Mouse (Mus musculus): ENCODE results near the gene Rad51d. TPM values are rescaled to one million over a fixed set of nuclear protein-coding genes. Genes with fewer than 3 reads are reported as not detected.
A peak's percentile ranks its signal among the peaks of the same experiment; 100 is the strongest.
"Not testable (repeated sequence)": the region's sequence is repeated elsewhere in the genome, so short reads cannot be mapped to it uniquely, and the experiment has no call there.

Rad51d gene
- total RNA-seq (2017) = 7.7 to 17.1 TPM (median 16.1 TPM) in 3 replicates

DNA sequence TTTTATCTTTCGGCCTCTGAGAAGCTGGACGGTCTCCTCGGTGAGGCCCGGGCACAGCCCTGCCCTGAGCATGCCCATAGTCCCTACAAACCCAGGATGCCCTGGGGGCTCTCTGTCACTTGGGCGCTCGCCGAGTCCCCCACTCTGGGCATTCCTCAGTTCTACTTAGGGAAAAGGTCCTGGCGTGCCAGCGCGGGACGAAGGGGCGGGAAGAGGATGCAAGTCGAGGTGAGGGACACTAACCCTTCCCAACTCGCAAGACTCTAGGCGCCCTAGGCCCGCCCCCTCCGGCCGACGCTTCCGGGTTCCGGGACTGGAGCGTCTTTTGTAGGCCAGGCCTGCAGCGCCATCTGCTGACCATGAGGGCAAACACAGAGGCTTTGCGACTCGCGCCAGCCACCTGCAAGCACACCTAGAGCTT lies at the start of gene Rad51d:
Rad51d (minus strand) TSS at position 273 of the 421 bp plus-strand sequence.
- peak; percentile 93 for ATAC-seq (replicated peaks; ENCODE audit: insufficient number of reproducible peaks, low FRiP score, low TSS enrichment, poor library complexity, severe bottlenecking)

GRCm38 (mm10) chr11:82933186-82933585 lies 42.8 kb upstream of the Rad51d start:
- no peak for ATAC-seq (replicated peaks; ENCODE audit: insufficient number of reproducible peaks, low FRiP score, low TSS enrichment, poor library complexity, severe bottlenecking)

DNA sequence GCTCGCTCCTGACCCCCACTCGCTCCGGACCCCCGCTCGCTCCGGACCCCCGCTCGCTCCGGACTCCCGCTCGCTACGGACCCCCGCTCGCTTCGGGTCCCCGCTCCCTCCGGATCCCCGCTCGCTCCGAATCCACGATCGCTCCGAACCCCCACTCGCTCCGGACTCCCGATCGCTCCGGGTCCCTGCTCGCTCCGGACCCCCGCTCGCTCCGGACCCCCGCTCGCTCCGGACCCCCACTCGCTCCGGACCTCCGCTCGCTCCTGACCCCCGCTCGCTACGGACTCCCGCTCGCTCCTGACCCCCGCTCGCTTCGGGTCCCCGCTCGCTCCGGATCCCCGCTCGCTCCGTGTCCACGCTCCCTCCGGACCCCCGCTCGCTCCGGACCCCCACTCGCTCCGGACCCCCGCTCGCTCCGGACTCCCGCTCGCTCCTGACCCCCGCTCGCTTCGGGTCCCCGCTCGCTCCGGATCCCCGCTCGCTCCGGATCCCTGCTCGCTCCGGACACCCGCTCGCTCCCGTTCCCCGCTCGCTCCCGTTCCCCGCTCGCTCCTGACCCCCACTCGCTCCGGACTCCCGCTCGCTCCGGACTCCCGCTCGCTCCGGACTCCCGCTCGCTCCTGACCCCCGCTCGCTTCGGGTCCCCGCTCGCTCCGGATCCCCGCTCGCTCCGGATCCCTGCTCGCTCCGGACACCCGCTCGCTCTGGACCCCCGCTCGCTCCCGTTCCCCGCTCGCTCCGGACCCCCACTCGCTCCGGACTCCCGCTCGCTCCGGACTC lies 41.4 kb upstream of the Rad51d start:
- not testable (repeated sequence) for ATAC-seq (replicated peaks; ENCODE audit: insufficient number of reproducible peaks, low FRiP score, low TSS enrichment, poor library complexity, severe bottlenecking)

DNA sequence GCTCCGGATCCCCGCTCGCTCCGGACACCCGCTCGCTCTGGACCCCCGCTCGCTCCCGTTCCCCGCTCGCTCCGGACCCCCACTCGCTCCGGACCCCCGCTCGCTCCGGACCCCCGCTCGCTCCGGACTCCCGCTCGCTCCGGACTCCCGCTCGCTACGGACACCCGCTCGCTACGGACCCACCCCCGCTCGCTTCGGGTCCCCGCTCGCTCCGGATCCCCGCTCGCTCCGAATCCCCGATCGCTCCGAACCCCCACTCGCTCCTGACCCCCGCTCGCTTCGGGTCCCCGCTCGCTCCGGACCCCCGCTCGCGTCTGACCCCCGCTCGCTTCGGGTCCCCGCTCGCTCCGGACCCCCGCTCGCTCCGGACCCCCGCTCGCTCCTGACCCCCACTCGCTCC lies 40.7 kb upstream of the Rad51d start:
- not testable (repeated sequence) for ATAC-seq (replicated peaks; ENCODE audit: insufficient number of reproducible peaks, low FRiP score, low TSS enrichment, poor library complexity, severe bottlenecking)

DNA sequence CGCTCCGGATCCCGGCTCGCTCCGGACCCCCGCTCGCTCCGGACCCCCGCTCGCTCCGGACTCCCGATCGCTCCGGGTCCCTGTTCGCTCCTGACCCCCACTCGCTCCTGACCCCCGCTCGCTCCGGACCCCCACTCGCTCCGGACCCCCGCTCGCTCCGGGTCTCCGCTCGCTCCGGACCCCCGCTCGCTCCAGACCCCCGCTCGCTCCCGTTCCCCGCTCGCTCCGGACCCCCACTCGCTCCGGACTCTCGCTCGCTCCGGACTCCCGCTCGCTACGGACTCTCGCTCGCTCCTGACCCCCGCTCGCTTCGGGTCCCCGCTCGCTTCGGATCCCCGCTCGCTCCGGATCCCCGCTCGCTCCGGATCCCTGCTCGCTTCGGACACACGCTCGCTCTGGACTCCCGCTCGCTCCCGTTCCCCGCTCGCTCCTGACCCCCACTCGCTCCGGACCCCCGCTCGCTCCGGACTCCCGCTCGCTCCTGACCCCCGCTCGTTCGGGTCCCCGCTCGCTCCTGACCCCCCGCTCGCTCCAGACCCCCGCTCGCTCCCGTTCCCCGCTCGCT lies 40.1 kb upstream of the Rad51d start:
- not testable (repeated sequence) for ATAC-seq (replicated peaks; ENCODE audit: insufficient number of reproducible peaks, low FRiP score, low TSS enrichment, poor library complexity, severe bottlenecking)

DNA sequence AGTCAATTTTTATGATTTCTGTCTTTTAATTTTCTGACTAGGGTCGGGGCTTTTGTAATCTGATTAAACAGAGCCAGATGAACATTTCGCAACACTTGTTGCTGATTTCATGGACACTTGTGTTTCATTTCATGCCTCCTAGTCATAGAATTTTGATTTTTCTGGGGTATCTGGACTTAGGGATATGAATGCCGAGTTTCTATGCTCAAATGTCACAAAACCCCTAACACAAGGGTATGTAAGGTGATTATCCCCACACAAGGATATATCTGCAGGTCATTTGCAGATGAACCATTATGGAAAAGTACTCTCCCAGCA lies 39.2 kb upstream of the Rad51d start:
- no peak for ATAC-seq (replicated peaks; ENCODE audit: insufficient number of reproducible peaks, low FRiP score, low TSS enrichment, poor library complexity, severe bottlenecking)

- 0 out of 2 replicates have a peak, but pooled peaks have one; percentile 22 for ATAC-seq (replicated peaks; ENCODE audit: insufficient number of reproducible peaks, low FRiP score, low TSS enrichment, poor library complexity, severe bottlenecking)
Observed at GRCm38 (mm10) chr11:82928897-82929632, 38.7 kb upstream of the Rad51d start.

DNA sequence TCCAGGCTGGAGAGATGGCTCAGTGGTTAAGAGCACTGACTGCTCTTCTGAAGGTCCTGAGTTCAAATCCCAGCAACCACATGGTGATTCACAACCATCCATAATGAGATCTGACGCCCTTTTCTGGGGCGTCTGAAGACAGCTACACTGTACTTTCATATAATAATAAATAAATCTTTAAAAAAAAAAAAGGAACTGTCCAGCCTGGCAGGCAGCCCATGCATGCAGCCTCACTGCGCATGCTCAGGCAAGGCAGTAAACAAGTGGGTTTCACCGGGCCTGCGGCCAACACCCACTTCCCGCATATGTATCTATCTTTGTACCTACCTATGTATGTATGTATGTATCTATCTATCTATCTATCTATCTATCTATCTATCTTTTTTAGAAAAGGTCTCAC lies 33.5 kb upstream of the Rad51d start:
- not testable (repeated sequence) for ATAC-seq (replicated peaks; ENCODE audit: insufficient number of reproducible peaks, low FRiP score, low TSS enrichment, poor library complexity, severe bottlenecking)

- no peak for ATAC-seq (replicated peaks; ENCODE audit: insufficient number of reproducible peaks, low FRiP score, low TSS enrichment, poor library complexity, severe bottlenecking)
Observed at GRCm38 (mm10) chr11:82921691-82922090, 31.3 kb upstream of the Rad51d start.

GRCm38 (mm10) chr11:82920768-82921167 lies 30.4 kb upstream of the Rad51d start:
- no peak for ATAC-seq (replicated peaks; ENCODE audit: insufficient number of reproducible peaks, low FRiP score, low TSS enrichment, poor library complexity, severe bottlenecking)

GRCm38 (mm10) chr11:82914711-82915352 lies 24.4 kb upstream of the Rad51d start:
- ATAC-seq (replicated peaks; ENCODE audit: insufficient number of reproducible peaks, low FRiP score, low TSS enrichment, poor library complexity, severe bottlenecking) = peak; percentile 71

GRCm38 (mm10) chr11:82910679-82911389 lies 20.4 kb upstream of the Rad51d start:
- no peak for ATAC-seq (replicated peaks; ENCODE audit: insufficient number of reproducible peaks, low FRiP score, low TSS enrichment, poor library complexity, severe bottlenecking)

DNA sequence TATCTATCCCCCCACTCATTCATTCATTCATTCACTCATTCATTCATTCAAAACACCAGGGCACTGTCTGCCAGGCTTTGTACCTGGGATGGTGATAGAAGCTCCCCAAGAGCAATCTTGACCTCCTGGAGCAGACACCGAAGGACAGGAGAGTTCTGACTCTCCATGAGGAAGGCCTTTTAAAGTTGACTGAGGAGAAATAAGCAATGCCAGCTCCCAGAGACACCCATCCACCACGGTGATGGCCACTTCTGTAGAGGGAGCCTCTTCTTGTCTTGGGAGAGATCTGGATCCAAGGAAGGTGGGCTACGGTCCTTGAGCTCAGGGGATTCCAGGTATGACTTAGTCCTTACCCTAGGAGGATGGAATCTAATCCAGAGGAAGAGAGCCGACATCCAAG lies 19.8 kb upstream of the Rad51d start, which contains the start of gene Unc45b:
Unc45b (plus strand) TSS at position 301 of the 400 bp plus-strand sequence.
- ATAC-seq (replicated peaks; ENCODE audit: insufficient number of reproducible peaks, low FRiP score, low TSS enrichment, poor library complexity, severe bottlenecking) = no peak

DNA sequence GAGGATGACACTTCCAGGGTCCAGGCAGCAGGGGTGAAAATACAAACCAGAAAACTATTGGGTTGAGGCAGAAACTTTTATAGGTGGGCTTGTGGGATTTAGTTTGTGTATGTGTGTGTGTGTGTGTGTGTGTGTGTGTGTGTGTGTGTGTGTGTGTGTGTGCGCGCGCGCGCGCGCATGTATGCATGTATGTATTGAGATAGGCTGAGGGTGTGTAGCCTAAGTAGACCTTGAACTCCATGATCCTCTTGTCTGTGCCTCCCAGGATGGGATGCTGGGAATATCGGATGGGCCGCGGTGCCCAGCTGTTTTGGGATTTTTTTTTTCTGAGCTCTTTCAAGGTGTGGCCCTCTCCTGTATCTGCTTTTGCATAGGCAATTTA lies 18.2 kb upstream of the Rad51d start:
- no peak for ATAC-seq (replicated peaks; ENCODE audit: insufficient number of reproducible peaks, low FRiP score, low TSS enrichment, poor library complexity, severe bottlenecking)

DNA sequence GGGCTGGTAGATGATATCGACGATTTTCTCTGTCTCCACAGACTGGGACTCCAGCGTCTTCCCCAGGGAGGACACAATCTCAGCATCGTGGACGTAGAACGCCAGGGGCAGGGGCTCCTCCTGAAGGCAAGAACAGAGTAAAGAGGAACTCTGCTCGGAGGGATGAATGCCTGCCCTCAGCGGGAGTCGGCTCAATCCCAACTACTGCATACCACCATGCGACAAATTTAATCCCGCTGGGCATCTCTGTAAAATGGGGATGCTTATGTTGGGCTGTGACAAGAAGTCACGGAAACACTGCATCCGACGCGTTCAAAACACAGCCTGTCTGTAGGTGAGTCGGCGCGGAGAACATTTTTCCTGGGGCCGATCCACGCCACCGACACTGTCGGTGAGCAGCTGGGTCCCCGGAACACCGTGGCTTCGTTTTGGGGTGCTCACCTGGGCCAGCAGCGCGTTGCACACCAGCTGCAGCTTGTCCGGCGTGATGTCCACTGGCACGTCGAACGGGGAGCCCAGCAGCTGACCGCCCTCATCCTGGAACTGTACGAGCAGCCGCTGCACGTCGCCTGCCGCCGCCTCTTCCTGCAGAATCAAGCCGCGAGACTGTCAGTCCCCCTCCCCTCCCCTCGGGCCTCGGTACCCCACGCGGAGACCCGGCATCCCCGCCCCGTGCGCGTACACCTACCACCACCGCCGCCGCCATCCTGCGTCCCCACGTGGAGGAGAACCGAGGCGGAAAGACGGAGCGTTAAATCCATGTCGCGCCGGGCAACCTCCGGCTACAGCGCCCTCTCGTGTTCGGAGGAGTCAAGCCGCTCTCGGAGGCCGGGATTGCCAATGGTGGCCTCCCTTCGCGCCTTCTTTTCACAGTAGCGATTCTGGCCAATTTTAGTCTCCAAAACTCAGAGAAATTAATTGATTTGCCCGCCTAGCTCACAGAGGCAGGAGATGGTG lies 17.5 kb upstream of the Rad51d start, which contains the start of gene Nle1:
Nle1 (minus strand) TSS at position 761 of the 957 bp plus-strand sequence.
- peak; percentile 90 for ATAC-seq (replicated peaks; ENCODE audit: insufficient number of reproducible peaks, low FRiP score, low TSS enrichment, poor library complexity, severe bottlenecking)

DNA sequence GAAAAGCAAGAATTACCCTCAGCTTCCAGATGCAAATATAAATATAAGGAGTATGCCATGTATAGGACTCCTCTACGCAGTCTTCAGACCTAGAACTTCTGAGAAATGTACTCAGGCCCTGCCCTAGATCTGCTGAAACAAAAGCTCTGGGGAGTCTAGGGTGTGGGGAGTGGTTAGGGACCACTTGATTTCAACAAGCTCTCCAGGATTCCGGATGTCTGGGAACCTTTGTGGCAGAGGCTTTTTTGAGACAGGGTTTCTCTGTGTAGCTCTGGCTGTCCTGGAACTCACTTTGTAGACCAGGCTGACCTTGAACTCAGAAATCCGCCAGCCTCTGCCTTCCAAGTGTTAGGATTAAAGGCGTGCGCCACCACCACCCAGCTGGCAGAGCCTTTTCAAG lies 15.4 kb upstream of the Rad51d start:
- ATAC-seq (replicated peaks; ENCODE audit: insufficient number of reproducible peaks, low FRiP score, low TSS enrichment, poor library complexity, severe bottlenecking) = no peak

DNA sequence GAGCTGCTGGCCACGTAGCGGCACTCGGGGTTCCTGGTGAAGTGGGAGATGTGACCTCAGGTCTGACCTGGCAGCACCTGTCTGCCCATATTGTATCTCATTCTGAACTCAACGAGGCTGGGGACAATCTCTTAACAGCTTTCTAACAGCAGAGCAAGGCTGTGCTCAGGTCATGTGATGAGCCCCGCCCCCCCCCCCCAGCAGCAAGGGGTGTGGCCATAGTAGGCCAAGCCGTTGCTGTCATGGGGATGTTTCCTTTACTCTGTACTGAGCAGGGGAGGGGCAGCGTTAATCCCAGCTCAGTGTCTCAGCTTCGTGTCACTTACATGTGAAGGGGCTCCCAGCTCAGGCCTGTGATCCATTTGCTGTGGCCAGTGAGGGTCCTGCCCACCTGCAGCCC lies 14.5 kb upstream of the Rad51d start:
- no peak for ATAC-seq (replicated peaks; ENCODE audit: insufficient number of reproducible peaks, low FRiP score, low TSS enrichment, poor library complexity, severe bottlenecking)
